20 mouse cellular contexts compared by ENCODE assay signal in genomic region chr11:120337447-120337846, GRCm38 (mm10). TPM values are rescaled to one million over a fixed set of nuclear protein-coding genes. Genes with fewer than 3 reads are reported as not detected.
DNase-seq lines count a peak whose midpoint lies in the region; ATAC-seq lines count a peak whose summit lies in the region.
"Had no signal": no experiment of that assay in that cellular context is flagged by ENCODE, and none has a peak within 500 bp of the region (broad histone marks: within the 10 kb centered on the region; RNA-seq: fewer than 3 reads in every experiment).

No protein-coding gene starts in this region.

- H3K9me3 ChIP-seq in kidney, embryonic 14.5 days (ENCODE audit: control insufficient read depth, low read length): peaks cover 3% of the 10 kb centered on the region
- H3K9me3 ChIP-seq: forebrain, embryonic 12.5 days; lung, embryonic 15.5 days had no signal

- 43% methylated on average over 2 of the region's 2 CpGs for WGBS in kidney, embryonic 14.5 days

- no peak overlapping the region for H3K27ac ChIP-seq in kidney, embryonic 14.5 days (ENCODE audit: low read depth, low read length)
- H3K27ac ChIP-seq: forebrain, embryonic 12.5 days; limb, embryonic 12.5 days; lung, embryonic 15.5 days had no signal

- H3K9ac ChIP-seq in kidney, embryonic 14.5 days (ENCODE audit: low read depth, low read length): no peak overlapping the region
- H3K9ac ChIP-seq: forebrain, embryonic 12.5 days; heart, embryonic 12.5 days; limb, embryonic 12.5 days; lung, embryonic 15.5 days had no signal

- H3K4me1 ChIP-seq in kidney, embryonic 14.5 days (ENCODE audit: control insufficient read depth, insufficient read depth, low read length): no peaks in the 10 kb centered on the region
- H3K4me1 ChIP-seq: forebrain, embryonic 12.5 days; heart, embryonic 12.5 days; limb, embryonic 12.5 days; lung, embryonic 15.5 days had no signal

- no peaks in the 10 kb centered on the region for H3K27me3 ChIP-seq in kidney, embryonic 14.5 days (ENCODE audit: control insufficient read depth, insufficient read depth, low read length)
- H3K27me3 ChIP-seq: forebrain, embryonic 12.5 days; heart, embryonic 12.5 days; limb, embryonic 12.5 days; lung, embryonic 15.5 days had no signal

- peak; percentile 0 for DNase-seq in cerebellum, adult 9-11 months
- no peak for DNase-seq in cerebellum, postnatal 25 days
- peak; percentile 2 for DNase-seq in kidney, adult 11 months
- peak; percentile 15 for DNase-seq in CD4-positive helper T cell, adult 2 months (ENCODE audit: low read depth, low spot score)
- DNase-seq in adrenal gland, adult 8-10 months: no peak
- DNase-seq: adrenal gland, adult 2 months; cerebellum, adult 11-12 months; right cerebral cortex, postnatal 25 days had no signal

- no peak overlapping the region for H3K4me2 ChIP-seq in kidney, embryonic 14.5 days (replicated peaks; ENCODE audit: low read depth, low read length)
- H3K4me2 ChIP-seq: forebrain, embryonic 12.5 days; heart, embryonic 12.5 days; limb, embryonic 12.5 days; lung, embryonic 15.5 days had no signal

- ATAC-seq in kidney, embryonic 14.5 days (ENCODE audit: low FRiP score, low TSS enrichment): no peak
- ATAC-seq in erythroblast, adult 5-6 weeks (replicated peaks; ENCODE audit: low FRiP score, poor library complexity, severe bottlenecking): peak; percentile 69
- no peak for ATAC-seq in inflammation-experienced regulatory T-cells, adult 6 months
- ATAC-seq: midbrain, embryonic 16.5 days had no signal

- H3K36me3 ChIP-seq in kidney, embryonic 14.5 days (ENCODE audit: control insufficient read depth, insufficient read depth, low read length): no peaks in the 10 kb centered on the region
- H3K36me3 ChIP-seq: forebrain, embryonic 12.5 days; heart, embryonic 12.5 days; limb, embryonic 12.5 days; lung, embryonic 15.5 days had no signal

- no peak overlapping the region for H3K4me3 ChIP-seq in kidney, embryonic 14.5 days (ENCODE audit: low read length)
- H3K4me3 ChIP-seq: forebrain, embryonic 12.5 days; heart, embryonic 12.5 days; limb, embryonic 12.5 days; lung, embryonic 15.5 days had no signal

RNA-seq across cellular contexts. Expression of gene Actg1, which starts 10.9 kb away (rescaled TPM):
- 2,303 and 2,603 TPM in 2 replicates for polyA plus RNA-seq in kidney, embryonic 14.5 days (2014; fragmentation: Nextera tagmentation; extraction: Ambion mirVana)
- total RNA-seq in erythroblast, adult 5-6 weeks (2015; ENCODE audit: low replicate concordance): 637 and 655 TPM in 2 replicates
- 301 and 341 TPM in 2 replicates for total RNA-seq in erythroblast, adult 5-6 weeks (2017; ENCODE audit: low replicate concordance)
- total RNA-seq in adrenal gland, adult 8-10 months (2022): 1,000 to 10,000 TPM; 1,100 to 1,474 (median 1,219) TPM
- 1,000 to 10,000 TPM; 2,239 to 4,634 (median 2,897) TPM for polyA plus RNA-seq in inflammation-experienced regulatory T-cells, adult 6 months (2017; shearing (Covaris generic))

RNA-seq across cellular contexts. Expression of gene Fscn2, which starts 23.9 kb away (rescaled TPM):
- polyA plus RNA-seq in kidney, embryonic 14.5 days (2014; fragmentation: Nextera tagmentation; extraction: Ambion mirVana): 0.62 and 1.6 TPM in 2 replicates
- not detected in 2 replicates for total RNA-seq in erythroblast, adult 5-6 weeks (2015; ENCODE audit: low replicate concordance)
- total RNA-seq in erythroblast, adult 5-6 weeks (2017; ENCODE audit: low replicate concordance): not detected in 2 replicates
- 1 to 10 TPM in 1 of 4 experiments, under 1 TPM in 2, not detected in 1; 0.16 to 1.2 (median 0.42) TPM for total RNA-seq in adrenal gland, adult 8-10 months (2022)
- polyA plus RNA-seq in inflammation-experienced regulatory T-cells, adult 6 months (2017; shearing (Covaris generic)): under 1 TPM in 1 of 3 experiments, not detected in 2; 0.98 TPM
- total RNA-seq: CH12.LX; common myeloid progenitor, adult 5-6 weeks; left cerebral cortex, adult 18-20 months; megakaryocyte progenitor cell, adult 5-6 weeks had no signal

RNA-seq across cellular contexts. Expression of gene Faap100, which starts 41.1 kb away (rescaled TPM):
- 32.1 and 40.3 TPM in 2 replicates for polyA plus RNA-seq in kidney, embryonic 14.5 days (2014; fragmentation: Nextera tagmentation; extraction: Ambion mirVana)
- total RNA-seq in erythroblast, adult 5-6 weeks (2015; ENCODE audit: low replicate concordance): 0.96 and 3.6 TPM in 2 replicates
- 1.4 and 2.9 TPM in 2 replicates for total RNA-seq in erythroblast, adult 5-6 weeks (2017; ENCODE audit: low replicate concordance)
- 10 to 100 TPM; 18.4 to 39.6 (median 33.4) TPM for total RNA-seq in adrenal gland, adult 8-10 months (2022)
- 10 to 100 TPM; 15.9 to 23.1 (median 17.9) TPM for polyA plus RNA-seq in inflammation-experienced regulatory T-cells, adult 6 months (2017; shearing (Covaris generic))

Comparison
In these comparisons a context has a peak if more than half of its experiments do, and no peak if none do; other contexts are left out.
1. DNase-seq: peak in cerebellum, adult 9-11 months (single experiment), kidney, adult 11 months (single experiment) and CD4-positive helper T cell, adult 2 months (single experiment); none in cerebellum, postnatal 25 days (0 of 2) and adrenal gland, adult 8-10 months (single experiment).
2. RNA of gene Faap100, which starts 41.1 kb away (total RNA-seq): 18.4 to 39.6 TPM in adrenal gland, adult 8-10 months; 0.96 to 3.6 TPM in erythroblast, adult 5-6 weeks; every median in the first group is over 4 times any median in the second.